Mouse (Mus musculus): ENCODE data around the gene Nme3.

The Nme3 gene

DNA sequence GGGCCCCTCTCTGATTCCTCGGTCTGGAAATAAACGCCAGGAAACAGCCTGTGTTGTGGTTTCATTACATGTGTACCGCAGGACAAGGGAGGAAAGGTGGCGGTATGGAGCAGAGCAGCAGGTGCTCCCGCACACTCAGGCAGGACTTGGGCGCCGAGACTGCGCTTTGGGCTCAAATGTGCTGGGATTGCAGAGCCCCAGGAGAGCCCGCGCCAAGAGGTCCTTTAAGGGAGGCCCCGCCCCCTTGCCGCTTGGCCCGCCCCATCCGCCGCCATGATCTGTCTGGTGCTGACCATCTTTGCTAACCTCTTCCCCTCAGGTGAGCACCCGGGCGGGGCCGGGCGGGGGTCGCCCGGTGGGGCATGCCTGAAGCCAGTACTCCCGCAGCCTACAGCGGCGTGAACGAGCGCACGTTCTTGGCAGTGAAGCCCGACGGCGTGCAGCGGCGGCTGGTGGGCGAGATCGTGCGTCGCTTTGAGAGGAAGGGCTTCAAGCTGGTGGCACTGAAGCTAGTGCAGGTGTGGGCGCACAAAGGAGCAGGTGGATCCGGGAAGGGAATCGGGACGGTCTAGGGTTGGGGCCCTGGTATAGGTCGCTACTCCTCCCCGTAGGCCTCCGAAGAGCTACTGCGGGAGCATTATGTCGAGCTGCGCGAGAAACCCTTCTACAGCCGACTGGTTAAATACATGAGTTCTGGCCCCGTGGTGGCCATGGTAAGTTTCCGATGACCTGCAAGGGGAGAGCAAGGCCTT, at the start of gene Nme3:
Gene Nme3, plus strand, starts transcription at position 260 of the 752 bp plus-strand sequence.
- peak; percentile 38 for DNase-seq (ENCODE audit: low spot score)

DNA sequence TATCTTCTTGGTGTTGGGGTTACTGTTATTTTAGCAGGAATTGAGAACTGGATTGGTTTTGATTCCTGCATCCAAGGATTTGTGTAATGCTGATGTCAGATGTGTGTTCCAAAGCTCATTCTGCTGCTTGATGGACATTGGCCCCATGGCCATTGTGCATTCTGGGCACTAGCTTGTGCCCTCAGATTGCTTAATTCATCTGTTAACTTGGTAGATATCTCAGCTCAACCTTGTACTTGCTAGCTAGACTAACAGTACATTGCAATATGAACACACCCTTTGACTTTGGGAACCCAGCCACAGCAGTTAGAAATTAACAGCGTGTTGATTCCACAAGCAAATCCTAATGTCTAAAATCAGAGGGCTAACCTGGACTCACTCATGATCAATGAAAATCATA, 48.9 kb upstream of the Nme3 start:
- DNase-seq (ENCODE audit: low spot score), result no peak

DNA sequence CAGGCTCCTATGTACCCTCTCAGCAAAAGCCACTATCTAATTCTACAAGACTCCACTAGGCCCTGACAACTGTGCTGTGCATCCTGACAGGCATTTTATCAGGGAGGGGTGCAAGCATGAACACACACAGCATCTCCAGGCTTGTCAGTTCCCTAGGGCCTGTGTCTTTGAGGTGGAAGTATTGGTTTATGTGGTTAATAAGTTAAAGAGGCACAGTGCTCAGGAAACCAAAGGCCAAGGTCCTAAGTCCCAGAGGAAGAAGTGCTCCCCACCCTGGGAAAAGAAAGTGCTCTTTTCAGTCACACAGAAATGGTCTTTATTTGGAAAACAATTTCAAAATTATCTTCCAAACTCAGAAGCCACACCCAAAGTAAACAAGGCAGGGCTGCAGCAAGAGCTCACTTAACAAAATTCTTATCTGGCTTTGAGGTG, 47.7 kb upstream of the Nme3 start:
- DNase-seq (ENCODE audit: low spot score), result no peak

DNA sequence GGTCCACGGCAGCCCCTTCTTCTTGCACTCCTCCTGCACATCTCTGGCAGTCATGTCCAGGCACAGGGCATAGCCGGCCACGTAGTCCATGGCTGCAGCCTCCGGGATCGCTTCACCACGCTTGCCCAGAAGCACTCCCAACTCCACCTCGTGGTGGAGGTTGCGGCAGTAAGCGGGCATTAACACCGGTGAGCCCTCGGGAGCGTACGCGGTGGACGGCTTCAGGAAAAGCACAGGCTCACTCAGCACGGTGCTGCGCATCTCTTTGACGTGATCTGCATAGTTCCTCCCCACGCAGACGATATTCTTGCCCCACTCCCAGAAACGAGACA, 46.6 kb upstream of the Nme3 start:
- no peak for DNase-seq (ENCODE audit: low spot score)

DNA sequence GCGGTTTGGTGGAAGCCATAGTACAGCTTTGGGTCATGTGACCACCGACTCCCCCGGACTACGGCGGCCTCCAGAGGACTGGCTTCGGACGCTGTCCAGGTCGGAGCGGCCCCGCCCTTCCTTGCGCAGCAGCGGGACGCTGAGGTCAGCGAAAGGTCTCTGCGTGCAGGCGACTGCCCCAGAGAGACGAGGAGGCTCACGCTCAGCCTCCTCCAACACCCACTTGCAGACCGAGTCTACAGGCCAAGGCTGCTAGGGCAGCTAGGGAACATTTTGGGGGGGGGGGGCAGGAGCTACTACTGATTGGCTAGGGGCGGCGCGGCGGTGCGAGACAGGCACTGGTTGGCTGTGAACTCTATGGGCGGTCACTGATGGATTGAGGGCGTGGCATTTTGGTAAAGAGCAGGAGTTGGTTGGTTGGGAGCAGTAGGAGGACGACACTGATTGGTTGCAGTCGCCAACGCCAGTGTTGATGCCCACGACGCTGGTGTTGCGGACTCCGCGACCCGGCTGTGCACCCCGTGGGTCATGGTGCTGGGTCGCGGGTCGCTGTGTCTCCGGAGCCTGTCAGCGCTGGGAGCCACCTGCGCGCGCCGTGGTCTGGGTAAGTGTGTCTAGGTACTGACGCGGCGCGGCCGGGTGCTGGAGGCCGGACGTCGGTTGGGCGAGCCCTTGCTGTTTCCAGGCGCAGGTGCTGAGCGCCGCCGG, 46.1 kb upstream of the Nme3 start, which contains the start of gene Fahd1:
Gene Fahd1, minus strand, starts transcription at position 300 of the 708 bp plus-strand sequence.
- peak; percentile 99 for DNase-seq (ENCODE audit: low spot score)

DNA sequence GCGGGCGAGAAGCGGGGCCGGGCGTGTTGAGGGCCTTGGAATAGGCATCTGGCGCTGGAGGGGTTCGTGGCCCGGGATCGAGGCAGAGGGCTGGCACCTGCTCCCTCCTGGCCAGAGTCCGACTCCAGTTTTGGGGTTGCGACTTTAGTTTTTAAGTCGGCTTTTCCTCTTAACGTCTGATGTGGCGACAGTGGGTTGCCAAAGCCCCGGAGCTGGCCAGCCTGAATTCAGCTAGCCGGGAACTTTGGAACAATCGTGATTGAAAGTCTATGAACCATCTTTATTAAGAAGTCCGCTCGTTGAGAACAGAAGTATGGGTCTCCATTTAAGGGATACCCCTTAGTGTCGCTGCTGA, 45.5 kb upstream of the Nme3 start:
- DNase-seq (ENCODE audit: low spot score), result no peak

DNA sequence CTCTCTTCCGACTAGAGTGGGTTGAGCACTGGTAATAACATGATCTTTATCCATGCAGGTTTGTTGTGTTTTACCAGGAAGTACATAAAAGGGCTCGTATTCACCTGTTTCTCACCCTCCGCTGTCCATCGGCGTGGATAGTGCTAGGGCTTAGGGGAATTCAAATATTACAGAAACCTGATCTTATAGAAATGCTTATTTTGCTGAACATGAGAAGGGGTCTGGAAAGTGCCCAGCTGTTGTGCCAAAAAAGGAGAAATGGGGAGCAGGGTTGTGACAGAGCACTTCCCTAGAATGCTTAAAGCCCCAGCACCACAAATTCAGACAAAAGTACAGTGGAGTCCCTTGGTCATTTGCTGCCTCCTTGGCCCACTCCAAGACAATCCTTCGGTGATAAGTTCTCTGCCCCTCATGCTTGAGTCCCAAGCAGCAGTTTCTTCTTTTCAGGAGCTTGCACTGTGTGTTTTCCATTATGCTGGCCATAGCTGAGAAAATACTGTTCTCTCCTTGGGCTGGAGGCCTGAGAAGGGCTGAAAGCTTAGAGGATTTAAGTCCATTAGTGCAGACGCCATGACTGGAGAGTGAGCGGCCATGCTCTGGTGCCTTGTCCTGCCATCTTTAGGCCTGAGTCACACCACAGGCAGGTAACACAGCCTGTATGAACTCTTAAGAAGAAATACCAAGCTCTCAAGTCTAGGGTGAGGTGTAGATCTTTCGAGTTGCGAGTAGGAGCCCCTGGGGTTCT, 44.7 kb upstream of the Nme3 start:
- no peak for DNase-seq (ENCODE audit: low spot score)

DNA sequence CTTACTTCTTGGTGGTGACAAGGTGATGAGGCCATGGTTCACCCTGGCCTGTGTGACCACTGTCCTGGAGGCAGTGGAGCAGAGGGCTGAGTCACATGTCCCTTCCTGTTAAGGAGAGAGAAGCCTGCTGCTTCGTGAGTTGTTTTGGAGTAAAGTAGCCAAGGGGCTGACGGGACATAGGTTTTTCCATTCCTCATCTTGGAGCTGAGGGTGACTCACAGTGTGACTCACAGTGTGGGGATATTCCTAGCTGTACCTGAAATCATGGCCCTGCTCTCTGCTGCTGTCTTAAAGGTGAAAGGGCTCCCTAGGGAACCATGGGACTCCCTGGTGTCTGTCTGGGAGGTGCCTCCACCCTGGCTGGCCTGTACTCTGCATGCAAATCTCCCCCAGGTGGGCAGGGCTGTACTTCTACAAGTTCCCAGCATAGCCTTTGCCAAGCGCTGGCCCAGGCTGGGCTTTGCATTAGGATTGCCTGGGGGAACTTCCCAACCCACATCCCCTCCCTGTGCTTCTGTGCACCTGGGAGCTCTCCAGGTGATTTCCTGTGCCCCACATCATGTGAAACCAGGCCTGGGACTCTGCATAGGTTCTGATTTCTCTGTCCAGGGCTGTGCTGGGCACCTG, 40.3 kb upstream of the Nme3 start:
- DNase-seq (ENCODE audit: low spot score), result no peak

DNA sequence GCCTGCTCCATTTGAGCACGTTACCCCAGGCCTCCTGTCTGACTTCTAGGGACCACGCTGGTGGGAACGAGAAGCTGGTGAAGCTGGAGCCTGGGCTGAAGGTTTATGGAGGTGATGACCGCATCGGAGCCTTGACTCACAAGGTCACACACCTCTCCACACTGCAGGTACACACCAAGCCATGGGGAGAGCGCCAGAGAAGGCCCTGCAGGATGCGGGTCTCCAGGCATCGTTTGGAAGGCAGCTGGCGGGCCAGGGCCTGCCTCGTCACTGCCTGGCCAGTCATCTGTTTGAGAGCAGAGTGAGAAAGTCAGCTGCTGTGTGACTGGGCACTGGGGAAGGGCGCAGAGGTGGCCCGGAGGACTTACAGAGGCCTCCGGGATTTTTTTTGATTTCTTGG, 39.7 kb upstream of the Nme3 start:
- DNase-seq (ENCODE audit: low spot score), result no peak

DNA sequence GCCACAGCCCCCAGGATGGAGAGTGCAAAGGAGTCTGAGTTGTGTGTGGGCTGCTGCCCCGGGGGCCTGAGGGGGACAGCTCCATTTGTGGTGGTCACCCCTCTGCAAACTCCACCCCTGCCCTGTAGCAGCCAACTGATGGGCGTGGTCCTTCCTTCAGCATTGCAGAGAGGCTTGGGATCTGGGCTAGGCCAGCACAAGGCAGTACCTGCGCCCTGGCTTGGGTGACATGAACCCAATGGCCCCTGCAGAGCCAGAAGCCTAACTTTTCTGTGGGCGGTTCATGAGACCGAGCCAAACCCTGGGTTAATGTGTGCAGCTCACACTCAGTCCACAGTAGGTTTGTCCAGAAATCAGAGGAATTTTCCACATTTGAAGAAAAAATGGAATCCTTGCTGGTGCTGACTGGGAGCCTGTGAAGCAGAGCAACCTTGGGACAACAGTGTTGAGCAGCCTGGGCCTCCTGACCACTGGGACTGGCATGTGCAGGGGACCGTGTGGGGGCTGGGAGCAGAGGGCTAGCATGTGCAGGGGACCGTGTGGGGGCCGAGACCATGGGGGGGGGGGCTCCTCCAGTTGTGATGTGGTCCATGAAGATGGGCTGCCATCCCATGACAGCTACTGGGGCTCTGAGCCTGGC, 38.3 kb upstream of the Nme3 start:
- no peak for DNase-seq (ENCODE audit: low spot score)

DNA sequence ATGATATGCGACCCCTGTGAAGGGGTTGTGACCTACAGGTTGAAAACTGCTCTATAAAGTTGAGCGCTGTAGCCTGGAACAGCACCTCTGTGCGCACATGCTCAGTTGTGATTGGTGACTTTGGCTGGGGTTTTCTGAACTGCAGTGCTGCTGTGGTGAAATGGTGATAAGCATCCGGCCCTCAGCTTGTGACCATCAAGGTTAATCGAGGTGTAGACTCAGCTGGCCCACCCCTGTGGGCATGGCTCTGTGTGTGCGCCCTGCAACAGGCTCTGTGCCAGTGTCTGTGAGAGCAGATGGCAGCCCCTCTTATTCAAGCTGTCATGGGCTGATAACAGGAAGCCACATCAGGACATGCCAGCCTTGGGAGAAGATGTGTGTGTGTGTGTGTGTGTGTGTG, 37.3 kb upstream of the Nme3 start:
- DNase-seq (ENCODE audit: low spot score), result no peak

DNA sequence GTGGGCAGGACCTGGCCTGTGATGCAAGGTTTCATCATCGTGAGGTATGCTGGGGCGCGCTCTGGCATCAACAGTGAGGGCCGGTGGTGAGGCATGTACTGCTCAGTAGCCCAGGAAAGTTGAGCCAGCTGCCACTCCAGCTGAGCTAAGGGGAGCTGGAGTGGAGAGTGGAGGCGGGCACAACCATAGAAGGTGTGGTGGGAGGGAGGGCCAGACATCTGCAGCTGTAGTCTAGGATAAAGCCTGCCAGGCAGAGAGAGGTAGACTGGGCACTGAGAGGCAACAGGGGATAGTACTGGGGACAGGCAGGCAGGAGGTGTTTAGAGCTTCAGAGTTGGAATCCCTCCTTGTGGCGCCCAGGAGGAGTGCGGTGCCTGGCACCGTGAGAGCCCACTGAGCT, 36.2 kb upstream of the Nme3 start:
- no peak for DNase-seq (ENCODE audit: low spot score)

DNA sequence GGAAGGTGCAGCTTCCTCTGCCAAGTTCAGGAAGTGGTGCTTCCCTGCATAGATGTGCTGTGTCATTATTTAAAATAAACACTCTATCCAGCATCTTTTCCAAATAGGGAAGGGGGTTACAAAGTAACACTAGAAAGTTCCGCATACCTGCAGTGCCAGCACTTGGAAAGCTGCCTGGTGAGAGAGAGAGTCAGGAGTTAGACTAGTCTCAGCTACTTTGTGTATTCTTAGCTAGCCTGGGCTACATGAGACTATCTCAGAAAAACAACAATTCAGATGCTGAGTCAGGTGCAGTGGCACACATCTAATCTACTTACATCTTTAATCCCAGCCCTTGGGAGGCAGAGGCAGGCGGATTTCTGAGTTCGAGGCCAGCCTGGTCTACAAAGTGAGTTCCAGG, 34.5 kb upstream of the Nme3 start:
- DNase-seq (ENCODE audit: low spot score), result no peak

DNA sequence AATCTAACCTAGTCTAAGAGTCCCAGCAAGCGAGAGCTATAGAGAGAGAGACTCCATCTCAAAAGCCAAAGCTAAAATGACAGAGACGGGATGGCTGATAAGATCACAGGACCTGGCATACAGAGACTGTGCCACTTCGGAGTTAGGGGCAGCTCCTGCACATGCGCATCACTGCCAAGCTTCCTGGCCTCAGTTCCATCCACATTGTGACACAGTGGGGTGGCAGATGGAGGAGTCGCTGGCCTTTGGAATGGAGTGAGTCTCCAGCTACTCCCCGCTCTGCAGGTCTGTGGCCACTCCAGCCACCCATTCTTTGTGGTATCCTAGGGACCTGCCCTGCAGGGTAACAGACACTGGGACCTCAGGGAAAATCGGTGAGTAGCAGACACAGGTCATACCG, 30.5 kb upstream of the Nme3 start, which contains the start of gene Igfals:
Gene Igfals, plus strand, starts transcription at position 222 of the 400 bp plus-strand sequence.
- DNase-seq (ENCODE audit: low spot score), result no peak

DNA sequence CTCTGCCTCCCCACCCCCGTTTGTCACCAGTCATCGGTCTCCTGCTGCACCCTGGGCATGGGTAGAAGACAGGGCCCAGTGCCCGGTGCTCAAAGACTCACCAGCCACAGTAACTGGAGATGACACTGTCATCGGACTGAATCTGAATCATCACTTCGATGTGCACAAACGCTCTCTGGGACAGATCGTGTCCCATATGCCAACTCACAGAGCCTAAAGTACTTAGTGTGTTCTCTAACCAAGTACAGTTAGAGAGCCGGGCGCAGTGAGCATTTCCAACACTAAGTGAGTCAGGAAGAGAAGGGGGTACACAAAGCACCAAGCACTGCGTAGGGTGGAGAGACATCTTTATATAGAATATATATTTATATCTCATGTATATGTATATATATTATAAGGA, 28.4 kb upstream of the Nme3 start:
- no peak for DNase-seq (ENCODE audit: low spot score)

DNA sequence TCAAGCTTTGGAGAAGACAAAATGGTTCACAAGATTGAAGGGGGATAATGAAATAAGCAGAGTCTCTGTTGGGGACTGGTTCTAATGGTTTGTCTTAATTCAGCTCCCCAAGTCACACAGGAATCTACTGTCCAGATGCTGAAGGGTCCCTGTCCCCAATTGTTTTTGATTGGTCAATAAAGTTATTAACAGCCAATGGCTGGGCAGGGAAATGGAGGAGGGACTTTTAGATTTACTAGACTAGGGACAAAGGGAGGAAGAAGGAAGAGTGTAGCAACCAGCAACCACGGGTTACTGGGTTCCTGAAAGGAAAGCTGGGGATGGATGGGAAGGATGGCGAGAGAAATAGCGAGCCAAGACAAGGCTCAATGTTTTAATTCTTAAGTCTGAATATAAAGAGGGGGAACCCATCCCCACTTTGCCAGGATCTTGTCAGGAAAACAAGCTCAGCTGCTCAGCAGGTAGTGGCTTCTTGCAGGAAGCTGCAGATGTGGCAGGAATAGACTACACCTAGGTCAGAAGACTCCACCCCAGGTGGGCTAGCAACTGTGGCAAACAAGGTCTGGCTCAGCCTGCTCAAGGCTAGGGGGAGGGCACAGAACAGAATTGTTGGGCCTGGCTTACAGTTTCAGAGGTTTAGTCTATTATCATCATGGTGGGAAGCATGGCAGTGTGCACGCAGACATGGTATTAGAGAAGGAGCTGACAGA, 22.4 kb upstream of the Nme3 start:
- no peak for DNase-seq (ENCODE audit: low spot score)

DNA sequence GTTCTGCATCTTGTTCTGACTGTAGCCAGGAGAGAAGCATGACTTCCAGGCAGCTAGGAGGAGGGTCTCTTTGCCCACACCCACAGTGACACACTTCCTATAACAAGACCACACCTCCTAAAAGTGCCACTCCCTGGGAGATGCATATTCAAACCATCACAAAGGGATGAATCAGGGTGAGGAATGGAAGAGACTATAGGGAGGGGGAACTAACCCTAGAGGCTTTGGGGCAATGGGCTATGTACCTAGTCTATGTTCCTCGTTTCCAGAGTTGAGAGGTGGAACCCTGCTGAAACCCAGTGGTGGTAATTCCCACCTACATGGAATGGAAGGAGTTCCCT, 21.9 kb upstream of the Nme3 start:
- DNase-seq (ENCODE audit: low spot score), result no peak

DNA sequence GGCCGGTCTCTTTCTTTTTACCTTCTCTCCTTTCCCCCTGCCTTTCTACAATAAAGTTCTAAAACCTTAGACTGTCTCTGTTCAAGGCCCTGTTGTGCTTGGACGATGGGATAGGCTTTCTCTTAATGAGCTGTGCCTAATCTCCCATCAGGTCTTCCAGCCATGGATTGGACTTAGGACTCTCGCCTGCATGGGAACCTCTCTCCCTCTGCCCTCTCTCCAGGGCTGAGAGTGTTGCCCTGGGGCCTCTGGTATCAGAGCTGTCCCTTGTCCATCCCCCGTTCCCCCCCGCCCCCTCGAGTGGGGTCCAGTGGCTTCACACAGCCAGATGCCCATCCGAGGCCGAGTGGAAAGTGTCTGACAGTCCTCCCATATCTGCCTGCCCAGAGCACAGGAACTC, 21.3 kb upstream of the Nme3 start:
- no peak for DNase-seq (ENCODE audit: low spot score)

DNA sequence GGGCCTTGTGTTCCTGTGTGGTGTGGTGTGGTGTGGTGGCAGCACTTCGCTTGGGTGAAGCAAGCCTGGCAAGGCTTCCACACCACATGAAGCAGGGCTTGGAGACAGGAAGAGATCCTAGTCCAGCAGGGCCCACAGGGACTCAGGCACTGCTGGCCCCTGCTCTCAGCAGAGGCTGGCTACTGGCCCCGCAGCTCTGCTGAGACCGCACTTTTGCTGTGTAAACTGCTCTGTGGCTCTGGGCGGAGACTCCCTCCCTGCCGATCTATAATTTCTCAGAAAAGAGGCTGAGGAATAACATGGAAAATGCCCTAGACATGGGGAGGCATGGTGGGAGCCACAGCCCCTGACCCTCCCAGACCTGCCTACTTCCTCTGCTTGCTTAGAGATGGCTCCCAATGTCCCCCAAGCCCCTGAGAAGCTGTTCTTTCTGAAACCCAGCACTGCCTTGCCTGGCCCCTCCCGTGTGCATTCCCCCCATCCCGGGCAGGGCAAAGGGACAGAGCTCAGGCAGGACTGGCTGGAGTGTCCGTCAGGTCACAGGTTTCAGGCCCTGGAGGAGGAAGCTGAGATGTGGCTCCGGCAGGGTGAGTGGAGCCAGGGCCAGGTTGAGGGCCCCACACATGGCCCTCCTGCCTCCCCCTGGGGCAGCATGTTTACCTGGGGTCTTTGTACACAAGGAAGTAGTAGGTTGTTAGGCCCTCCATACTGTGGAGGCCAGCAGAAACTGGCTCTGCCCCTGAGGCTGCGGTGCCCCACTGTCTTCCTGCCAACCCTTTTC, 18.8 kb upstream of the Nme3 start:
- DNase-seq (ENCODE audit: low spot score), result no peak

DNA sequence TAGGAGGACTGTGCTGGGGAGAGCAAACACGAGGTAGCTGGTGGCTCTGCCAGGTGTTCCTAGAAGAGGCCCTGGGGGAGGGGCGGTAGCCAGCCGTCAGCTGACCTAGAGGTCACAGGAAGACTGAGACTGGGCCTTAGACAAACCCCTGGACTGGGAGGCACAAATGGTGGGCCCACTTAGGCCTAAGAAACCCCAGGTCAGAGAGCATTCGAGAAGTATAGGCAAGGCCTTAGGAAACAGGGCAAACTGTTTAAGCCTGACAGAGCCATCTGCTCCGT, 18.2 kb upstream of the Nme3 start:
- DNase-seq (ENCODE audit: low spot score), result no peak

DNA sequence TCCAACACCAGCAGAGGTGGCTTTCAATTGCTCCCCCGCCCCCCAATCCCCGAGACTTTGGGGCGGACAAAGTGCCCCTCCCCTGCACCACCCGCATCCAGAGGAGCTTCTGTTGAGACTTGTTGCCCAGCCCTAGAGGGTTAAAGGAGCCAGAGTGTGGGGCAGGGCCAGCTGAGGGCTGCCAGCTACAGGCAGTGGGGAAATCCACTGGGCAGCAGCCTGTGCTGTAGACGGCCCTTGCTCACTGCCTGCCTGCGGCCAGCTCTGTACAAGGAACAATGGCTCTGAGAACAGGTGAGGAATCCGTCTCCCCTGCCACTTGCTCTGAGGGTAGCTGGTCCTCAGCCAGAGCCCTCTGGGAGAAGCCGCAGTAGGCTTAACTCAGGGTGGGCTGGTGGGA, 17.8 kb upstream of the Nme3 start:
- DNase-seq (ENCODE audit: low spot score), result no peak
